Comparison of ENCODE assay signal across 25 mouse cellular contexts in the genomic region with DNA sequence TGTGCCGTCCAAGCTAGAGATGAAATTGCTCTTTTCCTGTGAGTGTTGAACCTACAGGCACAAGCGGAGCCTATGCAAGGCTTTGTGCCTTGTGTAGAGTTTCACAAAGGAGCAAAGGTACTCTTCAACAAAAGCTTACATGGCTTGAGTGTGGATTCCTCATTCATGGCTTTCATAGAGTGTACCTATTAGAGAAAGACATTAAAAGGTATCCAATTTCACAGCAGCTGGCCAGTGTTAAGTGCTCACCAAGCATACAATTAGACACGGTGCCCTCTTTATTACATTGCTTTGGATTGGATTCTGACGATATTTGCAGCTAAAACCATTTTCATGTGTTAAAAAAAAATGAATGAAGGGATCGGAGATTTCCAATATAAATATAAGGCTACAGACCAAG.
A peak's percentile ranks its signal among the peaks of the same experiment; 100 is the strongest.
DNase-seq lines count a peak whose midpoint lies in the region; ATAC-seq lines count a peak whose summit lies in the region.
"Had no signal": no experiment of that assay in that cellular context is flagged by ENCODE, and none has a peak within 500 bp of the region (broad histone marks: within the 10 kb centered on the region; RNA-seq: fewer than 3 reads in every experiment).

No protein-coding gene starts in this region.

- no peak overlapping the region for H3K9ac ChIP-seq in kidney, embryonic 15.5 days
- H3K9ac ChIP-seq in limb, embryonic 13.5 days, result no peak overlapping the region
- H3K9ac ChIP-seq: embryonic facial prominence, embryonic 12.5 days; forebrain, embryonic 13.5 days; forebrain, embryonic 15.5 days; forebrain, postnatal 0 days had no signal

- H3K4me2 ChIP-seq in kidney, embryonic 15.5 days, result no peak overlapping the region
- no peak overlapping the region for H3K4me2 ChIP-seq in limb, embryonic 13.5 days (replicated peaks)
- H3K4me2 ChIP-seq: embryonic facial prominence, embryonic 12.5 days; forebrain, embryonic 13.5 days; forebrain, embryonic 15.5 days had no signal

- no peaks in the 10 kb centered on the region for H3K4me1 ChIP-seq in kidney, embryonic 15.5 days
- H3K4me1 ChIP-seq in limb, embryonic 13.5 days, result no peaks in the 10 kb centered on the region
- H3K4me1 ChIP-seq in limb, embryonic 10.5 days, result no peaks in the 10 kb centered on the region
- H3K4me1 ChIP-seq: forebrain, embryonic 13.5 days; forebrain, embryonic 15.5 days had no signal

- H3K4me3 ChIP-seq in kidney, embryonic 15.5 days (replicated peaks), result no peak overlapping the region
- no peak overlapping the region for H3K4me3 ChIP-seq in limb, embryonic 13.5 days
- no peak overlapping the region for H3K4me3 ChIP-seq in limb, embryonic 10.5 days
- H3K4me3 ChIP-seq: embryonic facial prominence, embryonic 12.5 days; forebrain, embryonic 13.5 days; forebrain, embryonic 15.5 days had no signal

- H3K9me3 ChIP-seq in kidney, embryonic 15.5 days (replicated peaks), result 0 out of 2 replicates have a peak, but pooled peaks cover 3% of the 10 kb centered on the region
- peaks cover 13% of the 10 kb centered on the region; the same call in 1 of the 2 replicates for H3K9me3 ChIP-seq in limb, embryonic 13.5 days
- H3K9me3 ChIP-seq in limb, embryonic 10.5 days (replicated peaks), result no peaks in the 10 kb centered on the region

- H3K27me3 ChIP-seq in kidney, embryonic 15.5 days, result no peaks in the 10 kb centered on the region
- no peaks in the 10 kb centered on the region for H3K27me3 ChIP-seq in limb, embryonic 13.5 days
- no peaks in the 10 kb centered on the region for H3K27me3 ChIP-seq in limb, embryonic 10.5 days (ENCODE audit: low read depth, poor library complexity, severe bottlenecking)
- H3K27me3 ChIP-seq: CH12.LX; embryonic facial prominence, embryonic 12.5 days; forebrain, embryonic 13.5 days; forebrain, embryonic 15.5 days; Patski had no signal

- no peak overlapping the region for H3K27ac ChIP-seq in kidney, embryonic 15.5 days
- H3K27ac ChIP-seq in limb, embryonic 13.5 days, result no peak overlapping the region
- H3K27ac ChIP-seq in limb, embryonic 10.5 days, result no peak overlapping the region
- H3K27ac ChIP-seq: embryonic facial prominence, embryonic 12.5 days; forebrain, embryonic 13.5 days; forebrain, embryonic 15.5 days had no signal

- H3K36me3 ChIP-seq in kidney, embryonic 15.5 days, result no peaks in the 10 kb centered on the region
- no peaks in the 10 kb centered on the region for H3K36me3 ChIP-seq in limb, embryonic 13.5 days
- no peaks in the 10 kb centered on the region for H3K36me3 ChIP-seq in limb, embryonic 10.5 days
- H3K36me3 ChIP-seq: embryonic facial prominence, embryonic 12.5 days; forebrain, embryonic 15.5 days; G1E had no signal

- 52% methylated on average over 5 of the region's 5 CpGs for WGBS in kidney, embryonic 15.5 days
- 52% methylated on average over 5 of the region's 5 CpGs for WGBS in limb, embryonic 13.5 days
- WGBS in limb, embryonic 10.5 days, result 80% methylated on average over 5 of the region's 5 CpGs

- 0 out of 2 replicates have a peak, but pooled peaks have one; percentile 36 for ATAC-seq in kidney, embryonic 15.5 days (replicated peaks; ENCODE audit: low FRiP score)
- ATAC-seq in limb, embryonic 13.5 days (ENCODE audit: low FRiP score, low read depth), result peak; percentile 48; the same call in 1 of the 2 replicates
- ATAC-seq: activated CD4-positive, CD25-positive, alpha-beta regulatory T cell, adult 4 months; CD4-positive, CD25-positive, alpha-beta regulatory T cell, adult 4 months; forebrain, embryonic 13.5 days; forebrain, embryonic 15.5 days; forebrain, postnatal 0 days; Patski had no signal

- DNase-seq in embryo, embryonic 11 days, result peak; percentile 4
- DNase-seq in embryo, embryonic 10 days (ENCODE audit: low spot score), result no peak
- no peak for DNase-seq in kidney, postnatal 36 days
- DNase-seq in limb, embryonic 10.5 days (ENCODE audit: low spot score), result no peak
- DNase-seq in gastrocnemius, adult 8-10 months (ENCODE audit: low spot score in 2 of 2), result no peak
- DNase-seq: adrenal gland, adult 8-10 months; adrenal gland, postnatal 14 days; adrenal gland, postnatal 36 days; B cell, adult 2 months; cerebellum, adult 11-12 months; cerebellum, adult 2 months; cerebellum, adult 9-10 months; cerebellum, postnatal 10 days; cerebellum, postnatal 25 days; forebrain, postnatal 0 days had no signal
